Mouse (Mus musculus) embryonic facial prominence, embryonic 12.5 days (tissue): Measurements from ENCODE around the gene Gnl1. TPM values are rescaled to one million over a fixed set of nuclear protein-coding genes. Genes with fewer than 3 reads are reported as not detected.
A peak's percentile ranks its signal among the peaks of the same experiment; 100 is the strongest.

Source experiments
- ATAC-seq: fragments of 200-750 bp; cut with Nextera tagmentation; 2 replicates; pipeline ENCODE4 v1.8.0; 2017; ENCODE audit not compliant: insufficient number of reproducible peaks, insufficient read depth, low FRiP score, low TSS enrichment
- H3K27ac ChIP-seq: fragments of 300-500 bp; sonication (generic); 2 replicates; pipeline ENCODE4 v1.5.1; 2016; ENCODE audit warnings: mild to moderate bottlenecking
- H3K27me3 ChIP-seq: fragments of 300-500 bp; sonication (generic); 2 replicates; pipeline ENCODE4 v1.6.1; 2016; ENCODE audit warnings: mild to moderate bottlenecking, moderate library complexity
- H3K36me3 ChIP-seq: fragments of 300-500 bp; sonication (generic); 2 replicates; pipeline ENCODE4 v1.6.1; 2016; ENCODE audit warnings: mild to moderate bottlenecking
- H3K4me1 ChIP-seq: fragments of 300-500 bp; sonication (generic); 2 replicates; pipeline ENCODE4 v1.6.1; 2016
- H3K4me2 ChIP-seq: fragments of 300-500 bp; sonication (generic); replicated peaks from 2 replicates; pipeline ENCODE4 v1.6.1; 2016; ENCODE audit warnings: mild to moderate bottlenecking, moderate library complexity
- H3K4me3 ChIP-seq: fragments of 300-500 bp; sonication (generic); 2 replicates; pipeline ENCODE4 v1.5.1; 2016; ENCODE audit warnings: mild to moderate bottlenecking
- H3K9ac ChIP-seq: fragments of 300-500 bp; sonication (generic); 2 replicates; pipeline ENCODE4 v1.6.1; 2016; ENCODE audit warnings: mild to moderate bottlenecking, moderate library complexity
- H3K9me3 ChIP-seq: fragments of 300-500 bp; sonication (generic); 2 replicates; pipeline ENCODE4 v1.6.1; 2016; ENCODE audit warnings: mild to moderate bottlenecking, moderate library complexity
- WGBS: fragments of 180-500 bp; shearing (Covaris S2); methylation state at CpG from one replicate; pipeline ENCODE4 v1.1.7; 2016; 5-methylcytosine and 5-hydroxymethylcytosine counted together
- polyA plus RNA-seq: library from polyadenylated mRNA; unstranded; fragments of >200 nt; fragmentation: Nextera tagmentation; extraction: Ambion mirVana; gene quantifications from 2 replicates; pipeline ENCODE4 v1.2.1, GENCODE M21; 2016

The Gnl1 gene
- polyA plus RNA-seq, 1 experiment from 2014 or later: 71.5 TPM

- Histone ChIP-seq H3K4me2 (no peak overlapping the region), H3K9me3 (no peaks in the 10 kb centered on the region), H3K27ac (no peak overlapping the region), H3K4me1 (peaks cover 13% of the 10 kb centered on the region; the same call in 1 of the 2 replicates), H3K4me3 (no peak overlapping the region), H3K9ac (no peak overlapping the region), H3K36me3 (peaks cover 12% of the 10 kb centered on the region), H3K27me3 (no peaks in the 10 kb centered on the region)
- 72% methylated on average over 2 of the region's 2 CpGs for WGBS
- no peak for ATAC-seq
These were observed 39.3 kb downstream of the Gnl1 start for GRCm38 (mm10) chr17:36018979-36019378.

GRCm38 (mm10) chr17:36019519-36019918 is 39.9 kb downstream of the Gnl1 start:
- Histone ChIP-seq H3K27ac (no peak overlapping the region), H3K4me2 (no peak overlapping the region), H3K9me3 (no peaks in the 10 kb centered on the region), H3K4me1 (peaks cover 13% of the 10 kb centered on the region; the same call in 1 of the 2 replicates), H3K27me3 (no peaks in the 10 kb centered on the region), H3K36me3 (peaks cover 7% of the 10 kb centered on the region), H3K4me3 (no peak overlapping the region), H3K9ac (no peak overlapping the region)
- ATAC-seq: no peak
- WGBS: 74% methylated on average over 3 of the region's 3 CpGs

- peak within 1 kb of the TSS; percentile 32 for H3K27ac ChIP-seq
- H3K4me3 ChIP-seq: no peak within 1 kb of the TSS
- H3K36me3 ChIP-seq: no peaks in the 10 kb centered on the region
- ATAC-seq: 0 out of 2 replicates have a peak, but pooled peaks have one; percentile 60
- 38% methylated on average over 15 of the region's 15 CpGs for WGBS
- no peaks in the 10 kb centered on the region for H3K27me3 ChIP-seq
- no peaks in the 10 kb centered on the region for H3K9me3 ChIP-seq
- H3K4me1 ChIP-seq: peaks cover 13% of the 10 kb centered on the region; the same call in 1 of the 2 replicates
- H3K9ac ChIP-seq: no peak within 1 kb of the TSS
- peak within 1 kb of the TSS; percentile 23 for H3K4me2 ChIP-seq
These were observed 40.8 kb downstream of the Gnl1 start, which contains the start of gene H2-T24 for GRCm38 (mm10) chr17:36020191-36021073. TSS of gene H2-T24 (minus strand) at chr17:36020560.

- no peak for ATAC-seq
- Histone ChIP-seq H3K36me3 (no peaks in the 10 kb centered on the region), H3K4me3 (no peak overlapping the region), H3K9ac (no peak overlapping the region), H3K27me3 (no peaks in the 10 kb centered on the region), H3K27ac (peak overlapping the region; percentile 30; the same call in 1 of the 2 replicates), H3K4me2 (no peak overlapping the region), H3K9me3 (no peaks in the 10 kb centered on the region), H3K4me1 (peaks cover 13% of the 10 kb centered on the region; the same call in 1 of the 2 replicates)
- WGBS: 89% methylated on average over 1 of the region's 1 CpGs
These were observed 41.7 kb downstream of the Gnl1 start for GRCm38 (mm10) chr17:36021309-36021708.

- Histone ChIP-seq H3K27me3 (no peaks in the 10 kb centered on the region), H3K4me1 (peaks cover 13% of the 10 kb centered on the region; the same call in 1 of the 2 replicates), H3K9ac (no peak overlapping the region), H3K27ac (no peak overlapping the region), H3K9me3 (no peaks in the 10 kb centered on the region), H3K4me2 (no peak overlapping the region), H3K4me3 (no peak overlapping the region), H3K36me3 (no peaks in the 10 kb centered on the region)
- WGBS: 94% methylated on average over 9 of the region's 9 CpGs
- no peak for ATAC-seq
These were observed 42.4 kb downstream of the Gnl1 start for GRCm38 (mm10) chr17:36022098-36022497.

GRCm38 (mm10) chr17:36022922-36023321 is 43.3 kb downstream of the Gnl1 start:
- Histone ChIP-seq H3K9ac (no peak overlapping the region), H3K4me2 (no peak overlapping the region), H3K4me1 (peaks cover 13% of the 10 kb centered on the region; the same call in 1 of the 2 replicates), H3K36me3 (no peaks in the 10 kb centered on the region), H3K27ac (no peak overlapping the region), H3K4me3 (no peak overlapping the region), H3K27me3 (no peaks in the 10 kb centered on the region), H3K9me3 (no peaks in the 10 kb centered on the region)
- no peak for ATAC-seq
- 88% methylated on average over 6 of the region's 6 CpGs for WGBS

GRCm38 (mm10) chr17:36023710-36024654 is 44.3 kb downstream of the Gnl1 start:
- Histone ChIP-seq H3K4me2 (no peak overlapping the region), H3K4me1 (peaks cover 13% of the 10 kb centered on the region; the same call in 1 of the 2 replicates), H3K27ac (no peak overlapping the region), H3K36me3 (no peaks in the 10 kb centered on the region), H3K4me3 (no peak overlapping the region), H3K9ac (no peak overlapping the region), H3K27me3 (no peaks in the 10 kb centered on the region), H3K9me3 (no peaks in the 10 kb centered on the region)
- ATAC-seq: no peak
- WGBS: 49% methylated on average over 9 of the region's 9 CpGs

GRCm38 (mm10) chr17:36025197-36025596 is 45.5 kb downstream of the Gnl1 start:
- 75% methylated on average over 5 of the region's 5 CpGs for WGBS
- no peak overlapping the region for H3K4me2 ChIP-seq
- peaks cover 13% of the 10 kb centered on the region; the same call in 1 of the 2 replicates for H3K4me1 ChIP-seq
- H3K27ac ChIP-seq: no peak overlapping the region
- no peak overlapping the region for H3K9ac ChIP-seq
- no peak overlapping the region for H3K4me3 ChIP-seq
- no peaks in the 10 kb centered on the region for H3K27me3 ChIP-seq
- no peaks in the 10 kb centered on the region for H3K9me3 ChIP-seq
- H3K36me3 ChIP-seq: no peaks in the 10 kb centered on the region
- ATAC-seq: no peak

- H3K36me3 ChIP-seq: no peaks in the 10 kb centered on the region
- H3K4me3 ChIP-seq: no peak overlapping the region
- ATAC-seq: no peak
- H3K9ac ChIP-seq: no peak overlapping the region
- no peaks in the 10 kb centered on the region for H3K27me3 ChIP-seq
- no peak overlapping the region for H3K27ac ChIP-seq
- no peaks in the 10 kb centered on the region for H3K9me3 ChIP-seq
- WGBS: 77% methylated on average over 4 of the region's 4 CpGs
- H3K4me2 ChIP-seq: no peak overlapping the region
- H3K4me1 ChIP-seq: peaks cover 10% of the 10 kb centered on the region; the same call in 1 of the 2 replicates
These were observed 46.2 kb downstream of the Gnl1 start for GRCm38 (mm10) chr17:36025901-36026300.

GRCm38 (mm10) chr17:36027663-36028062 is 48.0 kb downstream of the Gnl1 start:
- no peak for ATAC-seq
- 0 out of 2 replicates have a peak, but pooled peaks cover 4% of the 10 kb centered on the region for H3K27me3 ChIP-seq
- no peak overlapping the region for H3K9ac ChIP-seq
- no peak overlapping the region for H3K4me2 ChIP-seq
- no peak overlapping the region for H3K4me3 ChIP-seq
- no peaks in the 10 kb centered on the region for H3K36me3 ChIP-seq
- WGBS: 89% methylated on average over 4 of the region's 4 CpGs
- no peaks in the 10 kb centered on the region for H3K9me3 ChIP-seq
- H3K27ac ChIP-seq: no peak overlapping the region
- H3K4me1 ChIP-seq: peaks cover 13% of the 10 kb centered on the region

- Histone ChIP-seq H3K4me2 (no peak overlapping the region), H3K27me3 (0 out of 2 replicates have a peak, but pooled peaks cover 4% of the 10 kb centered on the region), H3K9ac (no peak overlapping the region), H3K36me3 (no peaks in the 10 kb centered on the region), H3K9me3 (no peaks in the 10 kb centered on the region), H3K27ac (no peak overlapping the region), H3K4me3 (no peak overlapping the region), H3K4me1 (peaks cover 4% of the 10 kb centered on the region; the same call in 1 of the 2 replicates)
- 89% methylated on average over 7 of the region's 7 CpGs for WGBS
- ATAC-seq: no peak
These were observed 49.4 kb downstream of the Gnl1 start for GRCm38 (mm10) chr17:36028879-36029619.
